Mouse (Mus musculus) heart, embryonic 12.5 days (tissue): ENCODE results near the gene Lrig3. TPM values are rescaled to one million over a fixed set of nuclear protein-coding genes. Genes with fewer than 3 reads are reported as not detected.

Source experiments
- ATAC-seq: fragments of 200-750 bp; cut with Nextera tagmentation; 2 replicates; pipeline ENCODE4 v1.8.0; 2017; ENCODE audit warnings: moderate TSS enrichment, moderate library complexity; ENCODE audit not compliant: insufficient number of reproducible peaks, low FRiP score
- H3K27ac ChIP-seq: fragments of 300-500 bp; sonication (generic); 2 replicates; pipeline ENCODE4 v1.5.1; 2016; ENCODE audit warnings: mild to moderate bottlenecking, moderate library complexity; ENCODE audit not compliant: poor library complexity, severe bottlenecking
- H3K27me3 ChIP-seq: fragments of 300-500 bp; sonication (generic); replicated peaks from 2 replicates; pipeline ENCODE4 v1.6.1; 2016; ENCODE audit warnings: mild to moderate bottlenecking, moderate library complexity
- H3K36me3 ChIP-seq: fragments of 300-500 bp; sonication (generic); 2 replicates; pipeline ENCODE4 v1.6.1; 2016; ENCODE audit warnings: mild to moderate bottlenecking, moderate library complexity
- H3K4me1 ChIP-seq: fragments of 300-500 bp; sonication (generic); replicated peaks from 2 replicates; pipeline ENCODE4 v1.6.1; 2016; ENCODE audit warnings: mild to moderate bottlenecking
- H3K4me2 ChIP-seq: fragments of 300-500 bp; sonication (generic); 2 replicates; pipeline ENCODE4 v1.6.1; 2016; ENCODE audit warnings: mild to moderate bottlenecking, moderate library complexity
- H3K4me3 ChIP-seq: fragments of 300-500 bp; sonication (generic); 2 replicates; pipeline ENCODE4 v1.5.1; 2016; ENCODE audit warnings: mild to moderate bottlenecking
- H3K9ac ChIP-seq: fragments of 300-500 bp; sonication (generic); 2 replicates; pipeline ENCODE4 v1.6.1; 2016; ENCODE audit warnings: mild to moderate bottlenecking, moderate library complexity
- H3K9me3 ChIP-seq: fragments of 300-500 bp; sonication (generic); replicated peaks from 2 replicates; pipeline ENCODE4 v1.6.1; 2016; ENCODE audit warnings: mild to moderate bottlenecking, moderate library complexity
- WGBS: fragments of 180-500 bp; shearing (Covaris S2); methylation state at CpG from one replicate; pipeline ENCODE4 v1.1.7; 2016; 5-methylcytosine and 5-hydroxymethylcytosine counted together
- polyA plus RNA-seq: library from polyadenylated mRNA; unstranded; fragments of >200 nt; fragmentation: Nextera tagmentation; extraction: Ambion mirVana; gene quantifications from 2 replicates; pipeline ENCODE4 v1.2.1, GENCODE M21; 2016

The Lrig3 gene
- polyA plus RNA-seq, 1 experiment from 2014 or later: 1.8 TPM

DNA sequence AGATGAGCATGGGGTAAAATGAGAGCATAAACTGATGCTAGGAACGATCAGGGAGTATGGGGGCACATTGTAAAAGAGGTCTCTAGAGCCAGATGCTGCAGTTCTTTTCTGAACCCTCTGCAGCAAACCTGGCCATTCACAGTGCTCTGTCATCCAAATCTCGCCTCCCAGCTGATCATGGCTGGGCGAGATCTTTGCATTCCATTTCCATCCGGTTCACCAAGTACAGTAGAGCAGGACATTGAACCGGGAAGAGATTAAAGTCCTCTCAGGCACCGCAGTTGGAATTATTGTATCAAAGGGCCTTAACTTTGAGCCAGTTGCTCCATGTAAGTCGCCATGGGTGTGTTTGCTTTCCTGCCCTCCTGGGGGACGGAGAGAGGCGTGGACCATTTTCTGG is 20.5 kb downstream of the Lrig3 start:
- no peak for ATAC-seq
- no peak overlapping the region for H3K27ac ChIP-seq
- 81% methylated on average over 9 of the region's 9 CpGs for WGBS
- 0 out of 2 replicates have a peak, but pooled peaks cover 3% of the 10 kb centered on the region for H3K27me3 ChIP-seq
- H3K4me2 ChIP-seq: no peak overlapping the region
- no peaks in the 10 kb centered on the region for H3K9me3 ChIP-seq
- H3K4me1 ChIP-seq: no peaks in the 10 kb centered on the region
- H3K4me3 ChIP-seq: no peak overlapping the region
- H3K36me3 ChIP-seq: no peaks in the 10 kb centered on the region
- no peak overlapping the region for H3K9ac ChIP-seq

DNA sequence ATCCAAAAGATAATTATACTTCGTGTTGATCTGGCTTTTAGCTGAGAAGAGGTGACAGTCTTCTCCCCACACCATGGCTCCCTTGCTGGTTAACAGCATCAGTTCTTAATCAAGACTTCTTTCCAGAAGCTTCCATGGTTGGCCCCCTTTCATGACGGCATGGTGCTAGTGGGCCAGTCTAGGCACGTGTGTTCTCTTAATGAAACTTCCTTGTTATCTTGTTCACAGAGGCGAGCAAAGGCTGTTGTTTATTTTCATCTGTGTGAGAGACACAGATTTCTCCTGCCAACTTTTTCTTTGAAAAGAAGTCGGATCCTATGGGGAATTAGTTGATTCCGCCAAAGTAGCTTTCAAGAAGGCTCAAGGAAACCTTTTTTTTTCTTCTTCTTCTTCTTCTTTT is 21.3 kb downstream of the Lrig3 start:
- H3K27ac ChIP-seq: no peak overlapping the region

GRCm38 (mm10) chr10:125988037-125988436 is 22.1 kb downstream of the Lrig3 start:
- Histone ChIP-seq H3K27me3 (no peaks in the 10 kb centered on the region), H3K4me3 (no peak overlapping the region), H3K9me3 (no peaks in the 10 kb centered on the region), H3K9ac (no peak overlapping the region), H3K4me2 (no peak overlapping the region), H3K36me3 (no peaks in the 10 kb centered on the region), H3K4me1 (no peaks in the 10 kb centered on the region), H3K27ac (no peak overlapping the region)
- ATAC-seq: no peak
- WGBS: 73% methylated on average over 11 of the region's 11 CpGs

More for the DNA sequence above, 21.3 kb downstream of the Lrig3 start:
- Histone ChIP-seq H3K9ac (no peak overlapping the region), H3K36me3 (no peaks in the 10 kb centered on the region), H3K27me3 (no peaks in the 10 kb centered on the region), H3K4me3 (no peak overlapping the region), H3K4me1 (no peaks in the 10 kb centered on the region), H3K9me3 (no peaks in the 10 kb centered on the region), H3K4me2 (no peak overlapping the region)
- ATAC-seq: no peak
- 57% methylated on average over 6 of the region's 6 CpGs for WGBS

DNA sequence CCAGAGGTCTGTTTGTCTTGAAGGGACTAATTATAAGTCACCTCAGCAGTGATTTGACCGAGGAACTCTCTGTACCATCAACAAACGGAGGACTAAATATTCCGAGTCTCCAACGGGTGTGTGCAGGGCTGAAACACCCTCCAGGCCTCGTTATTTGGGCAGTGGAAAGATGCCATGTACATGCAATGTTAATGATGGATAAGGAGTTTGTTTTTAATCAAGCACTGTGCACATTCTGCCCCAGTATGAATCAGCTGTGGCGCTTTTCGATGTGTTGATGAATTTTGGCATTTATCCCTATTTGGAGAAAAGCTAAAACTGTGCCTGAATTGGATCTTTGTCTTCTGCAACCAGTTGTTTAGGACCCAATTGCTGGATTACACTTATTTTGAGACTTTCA is 23.9 kb downstream of the Lrig3 start:
- ATAC-seq: no peak
- WGBS: 79% methylated on average over 7 of the region's 7 CpGs
- H3K27ac ChIP-seq: no peak overlapping the region

GRCm38 (mm10) chr10:125990394-125990793 is 24.4 kb downstream of the Lrig3 start:
- no peak for ATAC-seq
- H3K36me3 ChIP-seq: no peaks in the 10 kb centered on the region

More for the DNA sequence above, 23.9 kb downstream of the Lrig3 start:
- Histone ChIP-seq H3K36me3 (no peaks in the 10 kb centered on the region), H3K9me3 (no peaks in the 10 kb centered on the region), H3K4me1 (no peaks in the 10 kb centered on the region), H3K4me3 (no peak overlapping the region), H3K9ac (no peak overlapping the region), H3K27me3 (no peaks in the 10 kb centered on the region), H3K4me2 (no peak overlapping the region)

GRCm38 (mm10) chr10:125991819-125992218 is 25.9 kb downstream of the Lrig3 start:
- H3K27ac ChIP-seq: no peak overlapping the region
- ATAC-seq: no peak
- no peak overlapping the region for H3K4me2 ChIP-seq
- H3K36me3 ChIP-seq: no peaks in the 10 kb centered on the region
- no peaks in the 10 kb centered on the region for H3K4me1 ChIP-seq
- H3K9me3 ChIP-seq: no peaks in the 10 kb centered on the region
- H3K4me3 ChIP-seq: no peak overlapping the region
- H3K27me3 ChIP-seq: no peaks in the 10 kb centered on the region
- H3K9ac ChIP-seq: no peak overlapping the region
- WGBS: 86% methylated on average over 7 of the region's 7 CpGs

More at GRCm38 (mm10) chr10:125990394-125990793, 24.4 kb downstream of the Lrig3 start:
- no peaks in the 10 kb centered on the region for H3K9me3 ChIP-seq
- H3K4me1 ChIP-seq: no peaks in the 10 kb centered on the region
- 65% methylated on average over 5 of the region's 5 CpGs for WGBS
- no peak overlapping the region for H3K9ac ChIP-seq
- no peak overlapping the region for H3K4me3 ChIP-seq
- H3K27me3 ChIP-seq: no peaks in the 10 kb centered on the region
- H3K27ac ChIP-seq: no peak overlapping the region
- H3K4me2 ChIP-seq: no peak overlapping the region

DNA sequence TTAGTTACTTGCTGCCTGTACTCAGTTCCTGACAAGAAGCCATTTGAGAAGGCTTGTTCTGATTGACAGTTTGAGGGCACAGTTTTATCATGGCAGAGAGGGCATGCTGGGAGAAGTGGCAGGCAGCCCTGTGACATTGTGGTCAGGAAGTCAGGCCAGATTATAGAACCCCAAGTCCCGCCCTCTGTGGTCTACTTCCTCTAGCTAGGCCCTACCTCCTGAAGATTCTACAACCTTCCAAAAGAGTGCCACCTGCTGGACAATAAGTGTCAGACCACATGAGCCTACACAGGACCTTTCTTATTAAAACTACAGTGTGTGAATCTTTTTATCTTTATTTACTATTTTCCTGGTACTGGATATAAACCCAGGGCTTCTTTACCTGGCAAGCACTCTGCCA is 28.9 kb downstream of the Lrig3 start:
- H3K4me3 ChIP-seq: no peak overlapping the region
- ATAC-seq: no peak
- H3K4me1 ChIP-seq: no peaks in the 10 kb centered on the region
- no peaks in the 10 kb centered on the region for H3K36me3 ChIP-seq
- H3K9ac ChIP-seq: no peak overlapping the region
- H3K27me3 ChIP-seq: no peaks in the 10 kb centered on the region
- H3K27ac ChIP-seq: no peak overlapping the region
- H3K4me2 ChIP-seq: no peak overlapping the region
- WGBS: 76% methylated on average over 1 of the region's 1 CpGs
- no peaks in the 10 kb centered on the region for H3K9me3 ChIP-seq

- no peaks in the 10 kb centered on the region for H3K36me3 ChIP-seq
- no peaks in the 10 kb centered on the region for H3K27me3 ChIP-seq
- no peak overlapping the region for H3K27ac ChIP-seq
- H3K9ac ChIP-seq: no peak overlapping the region
- WGBS: 84% methylated on average over 6 of the region's 6 CpGs
- H3K4me1 ChIP-seq: no peaks in the 10 kb centered on the region
- no peak overlapping the region for H3K4me3 ChIP-seq
- no peaks in the 10 kb centered on the region for H3K9me3 ChIP-seq
- H3K4me2 ChIP-seq: no peak overlapping the region
- ATAC-seq: no peak
These were observed 29.7 kb downstream of the Lrig3 start for GRCm38 (mm10) chr10:125995701-125996100.

- Histone ChIP-seq H3K4me3 (no peak overlapping the region), H3K27me3 (no peaks in the 10 kb centered on the region), H3K27ac (no peak overlapping the region), H3K36me3 (no peaks in the 10 kb centered on the region), H3K9ac (no peak overlapping the region), H3K4me2 (no peak overlapping the region), H3K9me3 (no peaks in the 10 kb centered on the region), H3K4me1 (no peaks in the 10 kb centered on the region)
- 82% methylated on average over 9 of the region's 9 CpGs for WGBS
- no peak for ATAC-seq
These were observed 31.0 kb downstream of the Lrig3 start for GRCm38 (mm10) chr10:125996989-125997388.

DNA sequence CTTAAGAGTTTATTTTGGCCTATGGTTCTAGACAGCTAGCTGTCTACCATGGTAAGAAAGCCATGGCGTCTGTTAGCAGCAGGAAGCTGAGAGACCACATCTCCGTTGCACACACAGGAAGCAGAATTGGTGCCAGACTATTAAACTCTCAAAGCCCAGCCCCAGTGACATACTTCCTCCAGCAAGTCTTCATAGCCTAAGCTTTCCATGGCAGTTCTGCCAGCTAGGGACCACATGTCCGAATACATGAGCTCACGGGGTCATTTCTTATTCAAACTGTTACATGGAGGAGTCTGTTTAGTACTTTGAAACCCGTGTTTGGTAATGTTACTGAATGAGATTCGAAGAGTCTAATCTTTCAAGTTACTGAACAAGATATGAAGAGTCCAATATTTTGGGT is 33.6 kb downstream of the Lrig3 start:
- ATAC-seq: no peak
- 86% methylated on average over 6 of the region's 6 CpGs for WGBS
- Histone ChIP-seq H3K4me2 (no peak overlapping the region), H3K27me3 (no peaks in the 10 kb centered on the region), H3K27ac (no peak overlapping the region), H3K9me3 (no peaks in the 10 kb centered on the region), H3K4me1 (no peaks in the 10 kb centered on the region), H3K36me3 (0 out of 2 replicates have a peak, but pooled peaks cover 3% of the 10 kb centered on the region), H3K9ac (no peak overlapping the region), H3K4me3 (no peak overlapping the region)

- H3K4me2 ChIP-seq: no peak overlapping the region
- H3K36me3 ChIP-seq: peaks cover 6% of the 10 kb centered on the region; the same call in 1 of the 2 replicates
- no peak overlapping the region for H3K27ac ChIP-seq
These were observed 35.0 kb downstream of the Lrig3 start for GRCm38 (mm10) chr10:126000861-126001390.

GRCm38 (mm10) chr10:126002081-126002755 is 36.2 kb downstream of the Lrig3 start:
- Histone ChIP-seq H3K4me1 (no peaks in the 10 kb centered on the region), H3K27me3 (no peaks in the 10 kb centered on the region), H3K4me2 (no peak overlapping the region), H3K9ac (no peak overlapping the region), H3K27ac (no peak overlapping the region), H3K9me3 (no peaks in the 10 kb centered on the region), H3K4me3 (no peak overlapping the region), H3K36me3 (peaks cover 9% of the 10 kb centered on the region; the same call in 1 of the 2 replicates)
- no peak for ATAC-seq
- WGBS: 85% methylated on average over 14 of the region's 14 CpGs

More at GRCm38 (mm10) chr10:126000861-126001390, 35.0 kb downstream of the Lrig3 start:
- no peak overlapping the region for H3K4me3 ChIP-seq
- H3K9me3 ChIP-seq: no peaks in the 10 kb centered on the region
- WGBS: 88% methylated on average over 8 of the region's 8 CpGs
- H3K9ac ChIP-seq: no peak overlapping the region
- H3K27me3 ChIP-seq: no peaks in the 10 kb centered on the region
- no peak for ATAC-seq
- no peaks in the 10 kb centered on the region for H3K4me1 ChIP-seq
